Mouse (Mus musculus) kidney, adult 2 months (tissue): Measurements from ENCODE around the gene Cdh13. TPM values are rescaled to one million over a fixed set of nuclear protein-coding genes. Genes with fewer than 3 reads are reported as not detected.

ENCODE experiments used
- DNase-seq: peaks from one replicate; pipeline ENCODE4 v3.0.0; 2021
- H3K27ac ChIP-seq: fragments of 200-500 bp; 2 replicates; pipeline ENCODE4 v1.5.1; 2012; ENCODE audit warnings: low read depth, low read length, control low read depth, inconsistent platforms; ENCODE audit not compliant: insufficient read depth
- H3K27me3 ChIP-seq: fragments of 200-500 bp; replicated peaks from 2 replicates; pipeline ENCODE4 v1.6.1; 2012; ENCODE audit warnings: mild to moderate bottlenecking, moderate library complexity, low read length, inconsistent platforms; ENCODE audit not compliant: control insufficient read depth, insufficient read depth
- H3K36me3 ChIP-seq: fragments of 200-500 bp; 2 replicates; pipeline ENCODE4 v1.6.1; 2012; ENCODE audit warnings: mild to moderate bottlenecking, moderate library complexity, low read length, inconsistent platforms; ENCODE audit not compliant: control insufficient read depth, insufficient read depth
- H3K4me1 ChIP-seq: fragments of 200-500 bp; 2 replicates; pipeline ENCODE4 v1.6.1; 2011; ENCODE audit warnings: low read length; ENCODE audit not compliant: control insufficient read depth, insufficient read depth
- H3K4me3 ChIP-seq: fragments of 200-500 bp; 2 replicates; pipeline ENCODE4 v1.5.1; 2011; ENCODE audit warnings: mild to moderate bottlenecking, low read depth, low read length, control low read depth; ENCODE audit not compliant: insufficient read depth
- CTCF ChIP-seq: fragments of 200-500 bp; conservative IDR thresholded peaks from 2 replicates; pipeline ENCODE4 v1.5.1; 2011; ENCODE audit warnings: low read depth, mild to moderate bottlenecking, control low read depth, low read length, moderate library complexity, mixed read lengths; ENCODE audit not compliant: insufficient read depth, insufficient read length
- POLR2A ChIP-seq: fragments of 200-500 bp; IDR thresholded peaks from one replicate; pipeline ENCODE4 v1.6.1; 2011; ENCODE audit warnings: low read depth, low read length, control low read depth
- WGBS: fragments of 180-500 bp; shearing (Covaris S2); methylation state at CpG from one replicate; pipeline ENCODE4 v1.1.7; 2018; 5-methylcytosine and 5-hydroxymethylcytosine counted together
- polyA plus RNA-seq: library from polyadenylated mRNA; depleted of rRNA; stranded (reverse); fragments of >200 nt; gene quantifications from 2 replicates; pipeline ENCODE4 v1.2.3, GENCODE M21; 2012

Cdh13 gene
- polyA plus RNA-seq, 1 experiment, result 11.6 TPM

DNA sequence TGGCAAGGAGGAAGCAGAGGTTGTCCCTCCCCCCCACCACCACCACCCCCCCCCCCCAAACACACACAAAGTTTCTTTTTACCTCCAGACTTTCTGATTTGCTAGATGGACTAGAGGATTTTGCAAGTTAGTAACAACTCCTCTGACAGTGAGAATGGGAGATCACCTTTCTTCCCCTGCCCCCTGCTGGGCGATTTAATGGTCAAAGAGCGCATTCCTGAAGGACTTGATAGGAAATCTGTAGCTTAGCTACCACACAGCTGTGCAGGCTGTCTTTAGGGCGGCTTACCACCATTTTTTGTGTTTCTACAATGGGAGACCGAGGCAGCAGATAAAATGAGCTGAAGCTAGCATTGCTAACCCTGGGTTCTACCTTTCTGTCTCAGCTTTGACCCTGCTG, 961.6 kb downstream of the Cdh13 start:
- no peak for DNase-seq
- Histone ChIP-seq H3K4me3 (no peak overlapping the region), H3K27me3 (no peaks in the 10 kb centered on the region), H3K36me3 (no peaks in the 10 kb centered on the region), H3K4me1 (no peaks in the 10 kb centered on the region), H3K27ac (no peak overlapping the region)
- TF ChIP-seq CTCF, result no peak
- no peak for TF ChIP-seq POLR2A
- 53% methylated on average over 4 of the region's 4 CpGs for WGBS

- H3K27ac ChIP-seq, result no peak overlapping the region
- H3K4me1 ChIP-seq, result no peaks in the 10 kb centered on the region
- WGBS, result 48% methylated on average over 1 of the region's 1 CpGs
- no peak for DNase-seq
- TF ChIP-seq CTCF, result no peak
- no peak for TF ChIP-seq POLR2A
- no peaks in the 10 kb centered on the region for H3K36me3 ChIP-seq
- H3K27me3 ChIP-seq, result no peaks in the 10 kb centered on the region
- H3K4me3 ChIP-seq, result no peak overlapping the region
Observed at GRCm38 (mm10) chr8:119245641-119246040, 962.1 kb downstream of the Cdh13 start.

DNA sequence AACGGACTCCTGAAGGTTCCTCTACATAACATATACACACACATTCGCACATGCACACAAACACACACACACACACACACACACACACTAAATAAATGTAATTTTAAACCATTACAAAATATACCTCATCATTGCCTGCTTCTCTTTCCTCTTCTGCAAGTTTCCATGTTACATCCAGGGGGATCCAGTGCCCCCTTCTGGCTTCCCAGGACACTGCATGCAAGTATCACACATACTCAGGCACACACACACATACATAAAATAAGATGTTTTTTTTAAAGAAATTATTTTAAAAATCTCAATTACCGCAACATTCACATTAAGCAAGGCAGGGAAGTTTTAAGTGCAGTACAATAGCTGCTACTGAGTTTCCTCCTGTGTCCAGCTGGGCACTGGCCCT, 970.8 kb downstream of the Cdh13 start:
- no peak for TF ChIP-seq POLR2A
- Histone ChIP-seq H3K36me3 (no peaks in the 10 kb centered on the region), H3K27me3 (no peaks in the 10 kb centered on the region), H3K27ac (no peak overlapping the region), H3K4me3 (no peak overlapping the region), H3K4me1 (no peaks in the 10 kb centered on the region)
- WGBS, result 88% methylated on average over 3 of the region's 3 CpGs
- DNase-seq, result no peak

DNA sequence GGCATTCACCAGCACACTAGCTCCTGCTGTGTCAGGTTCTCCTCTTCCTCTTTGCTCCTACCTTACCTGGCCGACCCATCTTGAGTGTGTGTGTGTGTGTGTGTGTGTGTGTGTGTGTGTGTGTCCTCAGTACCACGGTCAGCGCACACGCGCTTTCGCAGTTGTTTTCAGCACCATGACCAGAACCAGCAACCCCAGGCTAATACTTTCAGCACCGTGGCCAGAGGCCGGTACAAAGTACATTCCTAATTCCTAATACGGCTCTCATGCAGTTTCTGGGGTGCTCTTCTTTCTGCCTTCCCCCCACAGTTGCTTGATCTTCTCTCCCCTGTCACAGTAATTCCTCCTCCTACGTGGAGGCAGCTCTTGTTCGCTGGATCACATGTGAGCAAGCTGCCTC, 975.1 kb downstream of the Cdh13 start:
- 22% methylated on average over 11 of the region's 11 CpGs for WGBS
- H3K36me3 ChIP-seq, result no peaks in the 10 kb centered on the region
- DNase-seq, result peak; percentile 44
- H3K4me1 ChIP-seq, result no peaks in the 10 kb centered on the region
- no peak overlapping the region for H3K4me3 ChIP-seq
- TF ChIP-seq CTCF, result no peak
- TF ChIP-seq POLR2A, result no peak
- no peaks in the 10 kb centered on the region for H3K27me3 ChIP-seq
- no peak overlapping the region for H3K27ac ChIP-seq

DNA sequence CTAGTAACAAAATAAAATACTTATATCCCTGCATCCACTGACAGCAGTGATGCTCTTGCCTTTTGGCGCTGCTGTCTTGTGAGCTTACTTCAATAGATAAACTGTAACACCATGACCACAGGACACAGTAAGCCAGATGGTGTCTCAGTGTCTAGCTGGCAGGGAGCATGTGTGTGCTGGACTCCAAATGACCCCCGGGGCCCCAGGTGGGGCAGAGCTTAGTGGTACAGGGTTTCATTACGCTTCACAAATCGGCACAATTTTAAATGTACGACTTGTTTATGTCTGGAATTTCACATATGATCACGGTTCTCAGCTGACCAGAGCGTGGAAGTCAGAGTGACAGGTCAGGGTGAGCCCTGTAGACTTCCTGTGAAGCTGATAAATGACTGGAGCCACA, 980.2 kb downstream of the Cdh13 start:
- no peaks in the 10 kb centered on the region for H3K36me3 ChIP-seq
- TF ChIP-seq POLR2A (no peak), CTCF (no peak)
- no peaks in the 10 kb centered on the region for H3K27me3 ChIP-seq
- no peak for DNase-seq
- H3K4me3 ChIP-seq, result no peak overlapping the region
- no peak overlapping the region for H3K27ac ChIP-seq
- H3K4me1 ChIP-seq, result no peaks in the 10 kb centered on the region
- WGBS, result 53% methylated on average over 7 of the region's 7 CpGs

DNA sequence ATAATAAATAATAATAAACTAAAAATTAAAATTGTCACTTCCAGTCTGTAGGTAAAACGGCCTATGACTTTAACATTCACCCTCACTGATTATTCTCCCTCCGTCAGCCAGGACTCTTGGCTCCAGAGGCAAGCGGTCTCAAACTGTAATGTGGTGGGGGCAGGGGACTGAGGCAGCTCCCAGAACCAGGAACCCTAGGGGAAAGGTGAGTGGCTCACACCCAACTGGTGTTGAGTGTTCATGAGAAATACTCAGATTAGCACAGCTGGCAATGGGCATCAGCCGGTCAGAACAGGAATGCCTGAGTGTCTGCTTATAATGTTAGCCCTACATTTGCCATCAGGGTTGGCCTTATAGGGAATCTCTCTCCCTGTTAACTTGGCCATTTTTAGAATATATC, 982.8 kb downstream of the Cdh13 start:
- no peaks in the 10 kb centered on the region for H3K4me1 ChIP-seq
- H3K4me3 ChIP-seq, result no peak overlapping the region
- no peaks in the 10 kb centered on the region for H3K27me3 ChIP-seq
- TF ChIP-seq POLR2A (no peak), CTCF (no peak)
- H3K27ac ChIP-seq, result no peak overlapping the region
- no peak for DNase-seq
- no peaks in the 10 kb centered on the region for H3K36me3 ChIP-seq
- WGBS, result 83% methylated on average over 4 of the region's 4 CpGs

GRCm38 (mm10) chr8:119269576-119269975, 986.0 kb downstream of the Cdh13 start:
- no peak overlapping the region for H3K4me3 ChIP-seq
- no peak for TF ChIP-seq POLR2A
- TF ChIP-seq CTCF, result no peak
- no peaks in the 10 kb centered on the region for H3K27me3 ChIP-seq
- H3K4me1 ChIP-seq, result no peaks in the 10 kb centered on the region
- H3K36me3 ChIP-seq, result no peaks in the 10 kb centered on the region
- no peak for DNase-seq
- no peak overlapping the region for H3K27ac ChIP-seq
- 43% methylated on average over 3 of the region's 3 CpGs for WGBS

DNA sequence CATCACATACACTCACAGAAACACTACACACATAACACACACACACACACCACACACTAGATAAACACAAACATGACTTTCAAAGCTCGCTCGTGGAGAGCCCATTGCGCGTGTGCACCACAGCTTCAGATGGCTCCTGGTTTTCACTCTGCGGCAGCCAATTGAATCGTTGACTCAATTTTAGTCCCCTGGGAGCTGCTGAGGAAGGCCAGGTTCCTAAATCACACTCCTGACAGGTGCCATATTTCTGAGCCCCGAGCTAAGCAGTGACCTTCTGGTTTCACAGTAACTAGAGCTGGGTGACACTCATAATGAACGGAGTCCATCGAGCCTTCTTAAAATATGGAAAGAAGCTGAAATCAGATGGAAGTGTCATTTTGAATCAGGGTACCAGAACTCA, 986.8 kb downstream of the Cdh13 start:
- WGBS, result 72% methylated on average over 9 of the region's 9 CpGs
- Histone ChIP-seq H3K27ac (no peak overlapping the region), H3K27me3 (no peaks in the 10 kb centered on the region), H3K4me1 (no peaks in the 10 kb centered on the region), H3K4me3 (no peak overlapping the region), H3K36me3 (no peaks in the 10 kb centered on the region)
- TF ChIP-seq CTCF (no peak), POLR2A (no peak)
- no peak for DNase-seq
